ENCODE assay signal across 8 mouse cellular contexts in genomic region chr11:85170058-85170740, GRCm38 (mm10). TPM values are rescaled to one million over a fixed set of nuclear protein-coding genes. Genes with fewer than 3 reads are reported as not detected.
A peak's percentile ranks its signal among the peaks of the same experiment; 100 is the strongest.
DNase-seq lines count a peak whose midpoint lies in the region; ATAC-seq lines count a peak whose summit lies in the region.

TSS of gene 1700125H20Rik (plus strand) at chr11:85170404.

- peaks cover 11% of the 10 kb centered on the region for H3K4me1 ChIP-seq in hindbrain, embryonic 15.5 days (replicated peaks)

- WGBS in hindbrain, embryonic 15.5 days = 12% methylated on average over 21 of the region's 21 CpGs

- ATAC-seq in hindbrain, embryonic 15.5 days (ENCODE audit: low FRiP score, low read depth) = peak; percentile 93; the same call in 1 of the 2 replicates

- H3K36me3 ChIP-seq in hindbrain, embryonic 15.5 days = no peaks in the 10 kb centered on the region

- H3K27me3 ChIP-seq in hindbrain, embryonic 15.5 days = no peaks in the 10 kb centered on the region

- H3K4me3 ChIP-seq in hindbrain, embryonic 15.5 days = peak within 1 kb of the TSS; percentile 34

- DNase-seq in WW6 (ENCODE audit: low read depth, low spot score) = peak; percentile 79
- peak; percentile 89 to 92 for DNase-seq in cerebellum, postnatal 36 days
- peak; percentile 85 to 89 for DNase-seq in frontal cortex, postnatal 36 days (ENCODE audit: low spot score in 2 of 2)
- DNase-seq in layer of hippocampus, postnatal 36 days = peak; percentile 83 to 84
- DNase-seq in lung, postnatal 25 days (ENCODE audit: low spot score) = peak; percentile 92
- DNase-seq in retina, embryonic 14.5 days (ENCODE audit: low spot score) = peak; percentile 97
- DNase-seq in thymus, postnatal 36 days = peak; percentile 84 to 89

- peak within 1 kb of the TSS; percentile 44 for H3K9ac ChIP-seq in hindbrain, embryonic 15.5 days

- peak within 1 kb of the TSS; percentile 69 for H3K4me2 ChIP-seq in hindbrain, embryonic 15.5 days

- no peaks in the 10 kb centered on the region for H3K9me3 ChIP-seq in hindbrain, embryonic 15.5 days

- no peak within 1 kb of the TSS for H3K27ac ChIP-seq in hindbrain, embryonic 15.5 days (replicated peaks)

RNA-seq across cellular contexts. Expression of gene 1700125H20Rik, which starts in this region (rescaled TPM):
- 0.58 and 0.84 TPM in 2 replicates for polyA plus RNA-seq in hindbrain, embryonic 15.5 days (2015; fragmentation: Nextera tagmentation; extraction: Ambion mirVana)
- total RNA-seq in layer of hippocampus, postnatal 36 days (2021) = not detected

Comparison
In these comparisons a context has a peak if more than half of its experiments do, and no peak if none do; other contexts are left out.
1. Peak in ATAC-seq, H3K4me3 ChIP-seq, H3K9ac ChIP-seq and H3K4me2 ChIP-seq in hindbrain, embryonic 15.5 days; RNA of the gene not detected or under 1 TPM.
2. Peak in DNase-seq in layer of hippocampus, postnatal 36 days; RNA of the gene not detected or under 1 TPM.